ENCODE assay signal across 8 mouse cellular contexts in genomic region chr15:99055040-99055439, GRCm38 (mm10). TPM values are rescaled to one million over a fixed set of nuclear protein-coding genes. Genes with fewer than 3 reads are reported as not detected.
DNase-seq lines count a peak whose midpoint lies in the region; ATAC-seq and TF ChIP-seq lines count a peak whose summit lies in the region.

TSS of gene Prph (plus strand) at chr15:99055174.

- H3K27ac ChIP-seq in lung, postnatal 0 days (ENCODE audit: low read length) = no peak within 1 kb of the TSS
- no peak within 1 kb of the TSS for H3K27ac ChIP-seq in limb, embryonic 13.5 days
- no peak within 1 kb of the TSS for H3K27ac ChIP-seq in small intestine, adult 2 months (ENCODE audit: insufficient read depth, low read depth, low read length)

- TF ChIP-seq EP300 in lung, postnatal 0 days (IDR thresholded peaks at IDR 0.05) = no peak

- peaks cover 54% of the 10 kb centered on the region for H3K27me3 ChIP-seq in lung, postnatal 0 days (replicated peaks; ENCODE audit: insufficient read depth, low read length)
- peaks cover 83% of the 10 kb centered on the region for H3K27me3 ChIP-seq in limb, embryonic 13.5 days
- peaks cover 34% of the 10 kb centered on the region for H3K27me3 ChIP-seq in small intestine, adult 2 months (ENCODE audit: control insufficient read depth, insufficient read depth, low read length)

- no peaks in the 10 kb centered on the region for H3K9me3 ChIP-seq in lung, postnatal 0 days (ENCODE audit: low read length)
- H3K9me3 ChIP-seq in limb, embryonic 13.5 days = no peaks in the 10 kb centered on the region

- no peaks in the 10 kb centered on the region for H3K36me3 ChIP-seq in lung, postnatal 0 days (ENCODE audit: insufficient read depth, low read length)
- H3K36me3 ChIP-seq in limb, embryonic 13.5 days = no peaks in the 10 kb centered on the region
- H3K36me3 ChIP-seq in small intestine, adult 2 months (ENCODE audit: control insufficient read depth, insufficient read depth, low read length) = no peaks in the 10 kb centered on the region

- H3K9ac ChIP-seq in lung, postnatal 0 days (replicated peaks; ENCODE audit: low read depth) = no peak within 1 kb of the TSS
- H3K9ac ChIP-seq in limb, embryonic 13.5 days = peak within 1 kb of the TSS; percentile 57

- H3K4me1 ChIP-seq in lung, postnatal 0 days (ENCODE audit: insufficient read depth, low read depth, low read length) = peaks cover 3% of the 10 kb centered on the region; the same call in 1 of the 2 replicates
- H3K4me1 ChIP-seq in limb, embryonic 13.5 days = peaks cover 37% of the 10 kb centered on the region
- H3K4me1 ChIP-seq in small intestine, adult 2 months (ENCODE audit: control insufficient read depth, insufficient read depth, insufficient read length, low read length) = peaks cover 14% of the 10 kb centered on the region

- no peak for ATAC-seq in lung, postnatal 0 days
- no peak for ATAC-seq in limb, embryonic 13.5 days (ENCODE audit: low FRiP score, low read depth)

- no peak for TF ChIP-seq POLR2A in small intestine, adult 2 months (IDR thresholded peaks at IDR 0.05; ENCODE audit: low read depth, low read length)

- peak within 1 kb of the TSS; percentile 44 for H3K4me2 ChIP-seq in lung, postnatal 0 days (replicated peaks; ENCODE audit: low read depth, low read length)
- H3K4me2 ChIP-seq in limb, embryonic 13.5 days (replicated peaks) = peak within 1 kb of the TSS; percentile 68

- DNase-seq in adrenal gland, postnatal 10 days = peak; percentile 25
- no peak for DNase-seq in adrenal gland, postnatal 25 days
- DNase-seq in lung, postnatal 0 days (ENCODE audit: low spot score) = no peak
- DNase-seq in lung, postnatal 14 days = no peak
- DNase-seq in spleen, adult 12 weeks (ENCODE audit: low spot score) = no peak
- no peak for DNase-seq in right cerebral cortex, adult 18-20 months

- 3% methylated on average over 21 of the region's 30 CpGs for WGBS in lung, postnatal 0 days
- 3% methylated on average over 30 of the region's 30 CpGs for WGBS in limb, embryonic 13.5 days
- 5% methylated on average over 30 of the region's 30 CpGs for WGBS in small intestine, adult 2 months

- no peak for TF ChIP-seq CTCF in lung, postnatal 0 days (IDR thresholded peaks at IDR 0.05)
- no peak for TF ChIP-seq CTCF in small intestine, adult 2 months (IDR thresholded peaks at IDR 0.05; ENCODE audit: extremely low read depth, insufficient read length, insufficient replicate concordance, low read depth, low read length)

- peak within 1 kb of the TSS; percentile 29 for H3K4me3 ChIP-seq in lung, postnatal 0 days (ENCODE audit: low read depth, low read length)
- peak within 1 kb of the TSS; percentile 43 for H3K4me3 ChIP-seq in limb, embryonic 13.5 days
- peak within 1 kb of the TSS; percentile 20 for H3K4me3 ChIP-seq in small intestine, adult 2 months (ENCODE audit: low read depth, low read length)

RNA-seq across cellular contexts. Expression of gene Prph, which starts in this region (rescaled TPM):
- total RNA-seq in adrenal gland, postnatal 10 days (2021) = 10 to 100 TPM; 24.0 to 59.0 TPM
- total RNA-seq in adrenal gland, postnatal 25 days (2021) = 0.52 and 2.2 TPM in 2 replicates
- 0.32 and 0.42 TPM in 2 replicates for polyA plus RNA-seq in lung, postnatal 0 days (2015; fragmentation: Nextera tagmentation; extraction: Ambion mirVana)
- 1.0 and 1.2 TPM in 2 replicates for polyA plus RNA-seq in limb, embryonic 13.5 days (2015; fragmentation: Nextera tagmentation; extraction: Ambion mirVana)
- polyA plus RNA-seq in small intestine, adult 2 months (2012; rRNA removed) = 4.6 and 4.8 TPM in 2 replicates
